Mouse (Mus musculus) frontal cortex, postnatal 25 days (tissue): Measurements from ENCODE around the gene Fam118a.

Experiments
- DNase-seq, 2 experiments: peaks; one replicate each; pipeline ENCODE4 v3.0.0; 2022; ENCODE audit warnings: low spot score in 2 of 2

Fam118a gene

DNA sequence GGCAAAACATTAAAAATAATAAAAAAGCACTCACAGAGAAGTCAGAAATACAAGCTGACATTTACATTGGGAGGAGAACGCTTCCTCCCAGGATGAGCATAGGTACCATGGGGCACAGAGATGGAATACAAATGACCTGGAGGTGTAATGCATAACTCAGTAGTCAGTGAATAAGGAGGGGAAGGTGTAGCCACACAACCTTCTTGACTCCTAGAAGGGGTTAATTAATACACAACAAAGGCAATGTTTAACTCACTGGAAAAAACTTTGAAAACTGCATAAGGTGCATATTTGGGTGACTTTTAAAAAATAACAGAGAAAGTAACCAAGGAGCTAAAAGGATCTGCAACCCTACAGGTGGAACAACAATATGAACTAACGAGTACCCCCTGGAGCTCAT, 43.9 kb downstream of the Fam118a start:
- DNase-seq: no peak

DNA sequence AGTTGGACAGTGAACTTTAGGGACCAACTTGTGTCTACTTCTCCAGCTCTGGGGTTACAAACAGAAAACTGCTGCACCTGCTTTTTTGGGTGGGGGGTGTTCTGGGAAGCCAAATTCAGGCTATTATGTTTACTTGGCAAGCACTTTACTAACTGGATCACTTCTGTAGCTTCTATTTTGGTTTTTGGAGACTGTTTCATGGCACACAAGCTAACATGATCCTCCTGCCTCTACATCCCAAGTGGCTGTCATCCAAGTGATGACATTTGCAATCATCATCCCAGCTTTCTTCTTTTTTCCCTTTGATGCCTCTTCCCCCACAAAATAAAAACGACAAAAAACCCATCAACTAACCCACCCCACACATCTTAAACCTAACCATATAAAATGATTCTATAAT, 56.9 kb downstream of the Fam118a start:
- DNase-seq: no peak
